Mouse (Mus musculus): Measurements from ENCODE around the gene Tub.

Gene Tub

GRCm38 (mm10) chr7:108985934-108986708, 36.0 kb downstream of the Tub start:
- no peak for DNase-seq (ENCODE audit: low spot score)

GRCm38 (mm10) chr7:108991207-108991606, 41.1 kb downstream of the Tub start:
- DNase-seq (ENCODE audit: low spot score): no peak

- DNase-seq (ENCODE audit: low spot score): no peak
These were observed 43.1 kb downstream of the Tub start for GRCm38 (mm10) chr7:108993230-108993629.

- DNase-seq (ENCODE audit: low spot score): no peak
These were observed 43.7 kb downstream of the Tub start for GRCm38 (mm10) chr7:108993881-108994291.

GRCm38 (mm10) chr7:108996156-108996555, 46.0 kb downstream of the Tub start:
- DNase-seq (ENCODE audit: low spot score): no peak

GRCm38 (mm10) chr7:109000315-109000954, 50.3 kb downstream of the Tub start:
- peak; percentile 55 for DNase-seq (ENCODE audit: low spot score)

GRCm38 (mm10) chr7:109001971-109002370, 51.8 kb downstream of the Tub start:
- no peak for DNase-seq (ENCODE audit: low spot score)

GRCm38 (mm10) chr7:109003653-109004052, 53.5 kb downstream of the Tub start:
- no peak for DNase-seq (ENCODE audit: low spot score)

GRCm38 (mm10) chr7:109009260-109009659, 59.1 kb downstream of the Tub start:
- DNase-seq (ENCODE audit: low spot score): no peak

- DNase-seq (ENCODE audit: low spot score): peak; percentile 44
These were observed 60.8 kb downstream of the Tub start for GRCm38 (mm10) chr7:109010720-109011595.

GRCm38 (mm10) chr7:109011596-109012180, 61.5 kb downstream of the Tub start:
- peak; percentile 42 for DNase-seq (ENCODE audit: low spot score)

GRCm38 (mm10) chr7:109012575-109012974, 62.4 kb downstream of the Tub start:
- DNase-seq (ENCODE audit: low spot score): no peak

GRCm38 (mm10) chr7:109012998-109013625, 63.0 kb downstream of the Tub start:
- DNase-seq (ENCODE audit: low spot score): no peak

- DNase-seq (ENCODE audit: low spot score): no peak
These were observed 64.7 kb downstream of the Tub start for GRCm38 (mm10) chr7:109014851-109015250.

- peak; percentile 34 for DNase-seq (ENCODE audit: low spot score)
These were observed 66.3 kb downstream of the Tub start for GRCm38 (mm10) chr7:109016378-109016923.

GRCm38 (mm10) chr7:109019243-109019642, 69.1 kb downstream of the Tub start:
- no peak for DNase-seq (ENCODE audit: low spot score)

- DNase-seq (ENCODE audit: low spot score): peak; percentile 64
These were observed 71.3 kb downstream of the Tub start for GRCm38 (mm10) chr7:109021428-109021827.

GRCm38 (mm10) chr7:109025743-109026142, 75.6 kb downstream of the Tub start:
- DNase-seq (ENCODE audit: low spot score): no peak

- DNase-seq (ENCODE audit: low spot score): no peak
These were observed 76.8 kb downstream of the Tub start for GRCm38 (mm10) chr7:109026976-109027375.

GRCm38 (mm10) chr7:109027721-109028120, 77.6 kb downstream of the Tub start:
- no peak for DNase-seq (ENCODE audit: low spot score)

GRCm38 (mm10) chr7:109028204-109028603, 78.1 kb downstream of the Tub start:
- DNase-seq (ENCODE audit: low spot score): peak; percentile 81
